Mouse (Mus musculus) thymus, postnatal 0 days (tissue): Measurements from ENCODE around the gene Fam216b. TPM values are rescaled to one million over a fixed set of nuclear protein-coding genes. Genes with fewer than 3 reads are reported as not detected.

Experiments
- DNase-seq: peaks from one replicate; pipeline ENCODE4 v3.0.0-alpha.2; 2015; ENCODE audit warnings: low spot score
- polyA plus RNA-seq: library from polyadenylated mRNA; unstranded; fragments of >200 nt; fragmentation: Nextera tagmentation; extraction: Ambion mirVana; gene quantifications from 2 replicates; pipeline ENCODE4 v1.2.1, GENCODE M21; 2015

Gene Fam216b
- 0.05 TPM in 2 replicates for polyA plus RNA-seq

DNA sequence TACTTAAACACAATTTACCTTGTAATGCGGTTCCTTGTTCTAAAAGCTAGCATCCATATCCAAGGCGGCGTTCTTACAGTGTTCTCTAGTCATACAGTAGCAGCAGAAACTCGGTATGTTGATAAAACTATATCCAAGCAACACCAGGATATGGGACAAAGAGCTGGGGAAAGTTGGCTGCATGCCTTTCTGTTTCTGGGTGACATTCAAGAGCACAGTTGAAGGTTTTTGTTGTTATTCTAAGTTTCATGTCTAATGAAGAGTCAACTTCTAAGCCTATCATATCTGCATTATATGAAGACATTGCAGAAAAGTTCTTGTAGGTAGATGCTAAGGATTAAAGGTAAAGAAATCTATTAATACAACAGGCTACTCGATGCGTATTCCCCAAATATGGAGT lies at the start of gene Fam216b:
Gene Fam216b (minus strand): TSS at position 101 of the 400 bp plus-strand sequence.
- no peak for DNase-seq

GRCm38 (mm10) chr14:78132368-78133052 lies 43.7 kb upstream of the Fam216b start:
- no peak for DNase-seq

DNA sequence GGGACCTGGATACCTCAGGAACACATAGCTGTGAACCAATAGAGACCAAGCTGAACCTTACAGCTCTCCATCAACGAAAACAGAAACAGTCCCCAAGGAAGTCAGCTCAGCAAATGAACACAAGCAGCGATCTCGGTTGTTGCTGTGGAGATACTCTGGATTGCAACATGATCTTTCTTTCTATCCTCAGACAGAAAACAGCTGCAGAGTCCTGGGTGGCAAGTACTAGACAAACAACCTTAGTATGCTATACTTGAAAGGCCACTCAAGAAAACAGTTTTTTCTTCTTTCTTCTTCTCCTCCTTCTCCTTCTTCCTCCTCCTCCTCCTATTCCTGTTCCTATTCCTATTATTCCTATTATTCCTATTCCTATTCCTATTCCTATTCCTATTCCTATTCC lies 37.9 kb upstream of the Fam216b start:
- no peak for DNase-seq

DNA sequence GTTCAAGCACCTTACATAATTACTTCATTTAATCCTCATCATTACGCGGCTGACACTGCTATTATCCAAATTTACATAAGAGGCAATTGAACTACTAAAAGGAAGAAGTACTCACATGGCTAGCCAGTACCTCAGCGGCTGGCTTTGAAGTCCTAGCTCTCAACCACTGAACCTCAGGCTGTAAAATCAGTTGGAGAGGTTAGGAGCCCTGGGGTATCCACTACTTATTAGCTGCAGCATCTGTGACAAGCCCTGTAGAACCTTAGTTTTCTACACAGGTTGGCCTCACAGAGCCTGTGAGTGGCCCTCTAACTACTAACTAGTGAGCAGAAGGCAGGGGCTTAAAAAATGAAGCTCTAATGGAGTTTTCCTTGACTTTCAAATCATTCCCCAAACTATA lies 31.5 kb upstream of the Fam216b start:
- DNase-seq = no peak

- DNase-seq = no peak
Measured at GRCm38 (mm10) chr14:78119449-78120200, 30.8 kb upstream of the Fam216b start.

DNA sequence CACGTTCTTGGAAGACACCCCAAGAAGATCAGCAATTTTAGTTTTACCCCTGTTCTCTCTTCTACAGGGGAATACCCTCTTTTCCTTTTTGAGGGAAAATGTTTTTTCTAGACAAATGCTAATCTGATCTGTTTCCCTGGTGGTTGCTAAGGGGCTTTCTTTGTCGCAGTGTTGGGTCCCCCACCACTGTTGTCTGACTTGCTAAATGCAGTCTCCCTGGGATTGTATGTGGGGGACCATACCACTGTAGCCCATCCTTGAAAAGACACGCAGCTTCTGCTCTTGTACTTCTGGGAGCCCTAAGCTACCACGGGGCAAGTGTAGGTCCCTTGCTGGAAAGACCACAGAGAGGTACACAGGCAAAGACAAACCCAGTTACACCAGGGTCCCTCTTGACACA lies 28.9 kb upstream of the Fam216b start:
- no peak for DNase-seq

DNA sequence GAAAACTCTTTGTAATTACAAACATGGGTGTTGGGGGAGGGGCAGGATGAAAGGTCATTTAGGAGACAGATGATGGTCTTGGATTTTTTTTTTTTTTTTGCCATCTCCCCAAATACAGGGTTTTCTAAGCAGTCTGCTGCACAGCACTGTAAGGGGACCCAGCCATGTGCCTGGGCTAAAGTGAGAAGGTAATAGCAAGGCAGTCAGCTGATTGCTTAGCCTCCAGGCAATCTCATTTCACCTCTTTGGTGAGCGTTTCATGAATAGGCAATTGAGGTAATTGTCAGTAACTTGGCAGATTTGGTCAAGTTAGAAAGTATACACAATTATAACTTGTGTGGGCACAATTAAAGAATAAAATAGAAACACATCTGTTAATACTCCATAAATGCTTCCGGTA lies 28.5 kb upstream of the Fam216b start:
- no peak for DNase-seq

- DNase-seq = no peak
Measured at GRCm38 (mm10) chr14:78112466-78112865, 23.7 kb upstream of the Fam216b start.

DNA sequence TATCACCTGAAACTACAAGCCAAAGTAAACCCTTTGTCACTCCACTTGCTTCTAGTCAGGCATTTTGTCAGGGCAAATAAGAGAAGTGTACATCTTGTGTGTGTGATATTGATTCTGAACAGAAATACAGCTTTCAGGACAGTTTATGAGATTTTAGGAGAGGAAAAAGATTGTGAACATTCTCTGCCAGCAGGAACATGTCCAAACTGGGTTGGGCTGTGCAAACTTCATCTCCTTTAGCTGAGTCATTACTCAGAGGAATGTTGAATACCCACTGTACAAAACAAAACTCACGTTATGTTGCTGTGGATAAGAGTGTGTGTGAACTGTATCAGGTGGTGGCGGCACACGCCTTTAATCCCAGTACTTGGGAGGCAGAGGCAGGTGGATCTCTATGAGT lies 22.1 kb upstream of the Fam216b start:
- no peak for DNase-seq

DNA sequence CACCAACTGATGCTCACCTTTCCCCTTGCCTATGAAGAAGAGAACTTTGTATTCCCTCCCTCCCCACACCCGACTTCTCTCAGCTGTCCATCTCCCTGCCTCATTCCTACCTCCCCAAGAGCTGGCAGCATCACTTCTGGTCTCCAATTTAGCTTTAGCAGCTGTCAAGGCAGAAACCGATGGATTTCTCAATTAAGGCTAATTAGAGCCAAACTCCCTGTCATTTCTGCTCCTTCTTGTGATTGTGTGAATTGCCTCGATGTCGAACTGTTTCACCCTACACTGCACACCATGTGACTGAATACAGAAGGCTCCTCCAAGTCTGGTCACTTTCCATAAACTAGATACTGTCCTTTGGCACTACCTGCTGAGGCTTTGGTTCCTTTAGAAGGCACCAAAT lies 20.6 kb upstream of the Fam216b start:
- no peak for DNase-seq

DNA sequence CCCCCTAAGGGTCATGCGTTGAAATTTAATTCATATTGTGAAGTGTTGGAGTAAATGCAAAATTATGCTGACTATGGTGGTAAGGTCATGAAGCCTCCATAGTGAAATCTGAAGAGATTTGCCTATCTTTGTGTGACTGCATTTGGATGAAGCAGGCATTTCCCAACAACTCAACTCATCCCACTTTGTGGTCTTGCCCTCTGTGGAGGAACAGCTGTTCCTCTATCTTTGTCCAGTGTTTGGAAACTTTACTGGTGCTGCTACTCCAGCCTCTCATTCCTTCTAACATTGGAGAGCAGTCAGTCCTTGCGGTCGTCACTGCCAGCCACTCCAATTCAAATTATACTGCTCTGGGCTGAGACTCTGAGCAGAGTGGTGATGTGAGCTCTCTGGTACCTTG lies 19.6 kb upstream of the Fam216b start:
- DNase-seq = no peak

DNA sequence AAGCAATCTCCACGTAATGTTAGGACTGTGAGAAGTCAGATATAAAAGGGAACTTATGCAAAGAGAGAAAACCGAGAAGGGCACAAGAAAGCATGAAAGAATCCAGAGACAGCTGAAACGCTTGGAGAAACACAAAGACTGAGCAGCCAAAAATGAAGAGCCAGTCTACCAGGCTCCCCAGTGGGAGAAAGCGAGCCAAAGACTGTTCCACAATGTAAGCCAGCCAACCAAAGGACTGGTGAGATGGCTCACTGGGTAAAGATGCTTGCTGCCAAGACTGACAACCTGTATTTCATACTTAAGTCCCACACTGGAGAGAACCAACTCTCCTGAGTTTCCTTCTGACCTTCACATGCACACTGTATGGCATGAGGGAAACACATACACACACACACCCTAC lies 784 bp upstream of the Fam216b start:
- no peak for DNase-seq

- no peak for DNase-seq
Measured at GRCm38 (mm10) chr14:78083465-78083864, 5.3 kb downstream of the Fam216b start.

GRCm38 (mm10) chr14:78077508-78077907 lies 11.3 kb downstream of the Fam216b start:
- no peak for DNase-seq

GRCm38 (mm10) chr14:78065938-78066710 lies 22.7 kb downstream of the Fam216b start:
- DNase-seq = no peak

DNA sequence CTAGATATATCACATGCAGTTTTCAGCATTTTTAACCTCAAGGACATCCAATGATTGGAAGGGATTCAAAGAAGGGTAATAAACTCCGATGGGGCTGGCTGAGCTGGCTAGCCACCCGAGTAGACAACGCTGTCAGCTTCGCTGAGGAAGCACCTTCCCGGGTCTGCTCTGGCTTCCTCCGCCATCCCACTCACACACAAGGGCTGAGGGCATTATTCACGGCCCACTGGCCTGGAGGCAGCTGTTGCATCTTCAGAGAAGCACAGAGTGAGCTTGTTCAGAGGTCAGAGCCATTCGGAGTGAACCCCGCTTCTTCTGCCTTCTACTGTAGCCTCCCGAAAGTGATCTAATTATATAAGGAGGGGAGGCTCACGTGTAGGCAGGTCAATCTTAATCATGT lies 26.3 kb downstream of the Fam216b start:
- no peak for DNase-seq

GRCm38 (mm10) chr14:78060609-78060951 lies 28.2 kb downstream of the Fam216b start:
- DNase-seq = no peak

DNA sequence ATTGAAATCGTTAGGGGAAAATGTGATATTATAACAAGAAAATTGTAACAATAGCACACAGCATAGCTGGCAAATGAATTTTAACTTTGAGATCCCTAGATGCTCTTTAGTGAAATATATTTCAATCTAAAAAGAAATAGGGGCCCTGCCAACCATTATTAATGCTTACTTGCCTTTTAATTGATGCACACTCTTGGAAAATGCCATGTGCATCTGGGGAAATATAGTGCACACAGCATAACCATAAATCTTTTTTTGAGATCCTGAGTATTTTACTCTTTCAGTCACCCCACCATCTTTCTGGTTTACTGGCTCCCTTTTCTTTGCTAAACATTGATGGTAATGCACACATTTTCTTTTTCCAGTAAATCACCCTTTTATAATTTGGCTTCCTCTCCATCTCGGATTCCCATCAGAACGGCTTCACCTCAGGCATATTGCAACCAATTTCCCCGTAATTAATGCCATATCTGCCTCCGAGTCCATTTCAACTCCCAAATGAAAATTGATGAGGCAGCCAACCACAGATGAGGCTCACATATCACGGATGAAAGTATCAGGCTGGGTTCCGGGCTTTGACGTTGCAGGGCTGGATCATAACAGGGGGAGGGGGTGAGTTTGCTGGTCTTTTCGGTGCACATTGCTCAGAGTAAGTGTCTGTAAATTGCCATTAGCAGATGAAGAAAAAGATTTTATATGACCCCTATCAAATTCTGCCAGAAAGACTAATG lies 28.8 kb downstream of the Fam216b start:
- DNase-seq = no peak

- no peak for DNase-seq
Measured at GRCm38 (mm10) chr14:78057362-78057761, 31.4 kb downstream of the Fam216b start.

- no peak for DNase-seq
Measured at GRCm38 (mm10) chr14:78056371-78056770, 32.4 kb downstream of the Fam216b start.

GRCm38 (mm10) chr14:78048674-78049073 lies 40.1 kb downstream of the Fam216b start:
- DNase-seq = no peak

- no peak for DNase-seq
Measured at GRCm38 (mm10) chr14:78048258-78048657, 40.5 kb downstream of the Fam216b start.
